8 mouse cellular contexts compared by ENCODE assay signal in genomic region chr14:47276036-47276603, GRCm38 (mm10). TPM values are rescaled to one million over a fixed set of nuclear protein-coding genes. Genes with fewer than 3 reads are reported as not detected.
DNase-seq lines count a peak whose midpoint lies in the region; ATAC-seq and TF ChIP-seq lines count a peak whose summit lies in the region.

No protein-coding gene starts in this region.

- peaks cover 11% of the 10 kb centered on the region for H3K4me1 ChIP-seq in heart, embryonic 12.5 days (replicated peaks)
- peaks cover 0 to 26% of the 10 kb centered on the region in 2 experiments; a peak in 2 of 4 replicates for H3K4me1 ChIP-seq in CH12.LX (ENCODE audit: control insufficient read depth in 1 of 2, insufficient read depth in 2 of 2)
- H3K4me1 ChIP-seq in embryonic fibroblast, embryonic 13.5 days (ENCODE audit: control insufficient read depth, insufficient read depth, low read length) = 0 out of 2 replicates have a peak, but pooled peaks cover 2% of the 10 kb centered on the region
- peaks cover 22% of the 10 kb centered on the region for H3K4me1 ChIP-seq in limb, embryonic 10.5 days
- peaks cover 22% of the 10 kb centered on the region for H3K4me1 ChIP-seq in midbrain, embryonic 15.5 days

- in situ Hi-C loops in CH12.LX (cut with MboI; ENCODE audit: low pct_ligation_motif_present, low pct_unique_long_range_greater_than_20kb, low sequenced_read_pairs) = no loop called here

- peaks cover 22% of the 10 kb centered on the region for H3K36me3 ChIP-seq in heart, embryonic 12.5 days
- peaks cover 18 to 35% of the 10 kb centered on the region in 2 experiments for H3K36me3 ChIP-seq in CH12.LX (replicated peaks in 1 of 2; ENCODE audit: control insufficient read depth in 1 of 2, insufficient read depth in 1 of 2, low read length in 1 of 2)
- H3K36me3 ChIP-seq in limb, embryonic 10.5 days = peaks cover 43% of the 10 kb centered on the region
- H3K36me3 ChIP-seq in midbrain, embryonic 15.5 days (replicated peaks) = peaks cover 3% of the 10 kb centered on the region; the same call in 1 of the 2 replicates

- dilution Hi-C loops in CH12.LX (cut with MboI; ENCODE audit: extremely low pct_ligation_motif_present, extremely low pct_unique_long_range_greater_than_20kb, low sequenced_read_pairs) = no loop called here

- no peak for TF ChIP-seq RAD21 in CH12.LX (IDR thresholded peaks at IDR 0.05; ENCODE audit: low read depth, low read length)

- WGBS in heart, embryonic 12.5 days = 1% methylated on average over 22 of the region's 22 CpGs
- 2% methylated on average over 22 of the region's 22 CpGs for WGBS in limb, embryonic 10.5 days
- WGBS in midbrain, embryonic 15.5 days = 2% methylated on average over 22 of the region's 22 CpGs

- H3K4me3 ChIP-seq in heart, embryonic 12.5 days = peak overlapping the region; percentile 84
- peak overlapping the region; percentile 62 to 89 (median 87) for H3K4me3 ChIP-seq in CH12.LX (replicated peaks in 1 of 3; ENCODE audit: low read depth in 2 of 3, low read length in 2 of 3, poor library complexity in 1 of 3)
- peak overlapping the region; percentile 88 for H3K4me3 ChIP-seq in embryonic fibroblast, embryonic 13.5 days (ENCODE audit: insufficient read depth, low read length)
- H3K4me3 ChIP-seq in limb, embryonic 10.5 days = peak overlapping the region; percentile 95
- peak overlapping the region; percentile 100 for H3K4me3 ChIP-seq in midbrain, embryonic 15.5 days

- peaks cover 59% of the 10 kb centered on the region for H3K79me2 ChIP-seq in CH12.LX (replicated peaks; ENCODE audit: control insufficient read depth, extremely low read depth, insufficient read depth, poor library complexity, severe bottlenecking)

- no peak for DNase-seq in heart, postnatal 4 days
- DNase-seq in CH12.LX (ENCODE audit: extremely low read depth) = peak; percentile 63
- no peak for DNase-seq in limb, embryonic 10.5 days (ENCODE audit: low spot score)
- DNase-seq in ovary, postnatal 10 days (ENCODE audit: low spot score) = no peak
- DNase-seq in kidney, postnatal 25 days = no peak

- H3K27ac ChIP-seq in heart, embryonic 12.5 days (ENCODE audit: poor library complexity, severe bottlenecking) = peak overlapping the region; percentile 97
- peak overlapping the region; percentile 75 for H3K27ac ChIP-seq in CH12.LX (ENCODE audit: insufficient read depth, low read depth)
- H3K27ac ChIP-seq in embryonic fibroblast, embryonic 13.5 days (ENCODE audit: insufficient read depth, low read length) = no peak overlapping the region
- H3K27ac ChIP-seq in limb, embryonic 10.5 days = peak overlapping the region; percentile 98
- peak overlapping the region; percentile 97 for H3K27ac ChIP-seq in midbrain, embryonic 15.5 days

- no peak for ATAC-seq in heart, embryonic 12.5 days (ENCODE audit: insufficient number of reproducible peaks, low FRiP score)
- peak; percentile 48; the same call in 1 of the 2 replicates for ATAC-seq in midbrain, embryonic 15.5 days (replicated peaks)

- H3K4me2 ChIP-seq in heart, embryonic 12.5 days = peak overlapping the region; percentile 80
- peak overlapping the region; percentile 18; the same call in 1 of the 2 replicates for H3K4me2 ChIP-seq in CH12.LX (ENCODE audit: insufficient read depth, low read depth, poor library complexity, severe bottlenecking)
- peak overlapping the region; percentile 53 for H3K4me2 ChIP-seq in midbrain, embryonic 15.5 days

- TF ChIP-seq POLR2A in CH12.LX (IDR thresholded peaks at IDR 0.05; ENCODE audit: low read depth, low read length) = no peak
- no peak for TF ChIP-seq POLR2A in embryonic fibroblast, embryonic 13.5 days (IDR thresholded peaks at IDR 0.05; ENCODE audit: low read depth, low read length)

- no peak for TF ChIP-seq EP300 in CH12.LX (IDR thresholded peaks at IDR 0.05; ENCODE audit: low read length)

- no peaks in the 10 kb centered on the region for H3K9me3 ChIP-seq in heart, embryonic 12.5 days (replicated peaks)
- no peaks in the 10 kb centered on the region for H3K9me3 ChIP-seq in CH12.LX (replicated peaks; ENCODE audit: low read length)
- H3K9me3 ChIP-seq in limb, embryonic 10.5 days (replicated peaks) = no peaks in the 10 kb centered on the region
- H3K9me3 ChIP-seq in midbrain, embryonic 15.5 days = no peaks in the 10 kb centered on the region

- H3K27me3 ChIP-seq in heart, embryonic 12.5 days (replicated peaks) = no peaks in the 10 kb centered on the region
- H3K27me3 ChIP-seq in CH12.LX (replicated peaks) = no peaks in the 10 kb centered on the region
- no peaks in the 10 kb centered on the region for H3K27me3 ChIP-seq in limb, embryonic 10.5 days (ENCODE audit: low read depth, poor library complexity, severe bottlenecking)
- no peaks in the 10 kb centered on the region for H3K27me3 ChIP-seq in midbrain, embryonic 15.5 days (replicated peaks)

- no peak for TF ChIP-seq CTCF in CH12.LX (conservative IDR thresholded peaks at IDR 0.05 in 1 of 2, IDR thresholded peaks at IDR 0.05 in 1 of 2; ENCODE audit: low read depth in 2 of 2, low read length in 2 of 2)
- no peak for TF ChIP-seq CTCF in embryonic fibroblast, embryonic 13.5 days (IDR thresholded peaks at IDR 0.05; ENCODE audit: borderline replicate concordance, insufficient read depth, low read length)

- H3K9ac ChIP-seq in heart, embryonic 12.5 days = peak overlapping the region; percentile 89
- peak overlapping the region; percentile 83 for H3K9ac ChIP-seq in CH12.LX (ENCODE audit: insufficient read depth, low read depth)
- H3K9ac ChIP-seq in midbrain, embryonic 15.5 days = peak overlapping the region; percentile 93

TF ChIP-seq in CH12.LX, 34 proteins besides CTCF, POLR2A, EP300 and RAD21:
- TF ChIP-seq SMC3 (IDR thresholded peaks at IDR 0.05; ENCODE audit: low read depth, low read length) (no peak), MAX (IDR thresholded peaks at IDR 0.05; ENCODE audit: low read length) (no peak; the same call in 1 of the 2 replicates), MYC (IDR thresholded peaks at IDR 0.05; ENCODE audit: low read depth, low read length) (0 out of 2 replicates have a peak, but pooled peaks have one; percentile 5)

RNA-seq across cellular contexts. Expression of gene Wdhd1, which starts 0.5 kb away (rescaled TPM):
- polyA plus RNA-seq in heart, embryonic 12.5 days (2016; fragmentation: Nextera tagmentation; extraction: Ambion mirVana) = 22.9 and 23.1 TPM in 2 replicates
- 10 to 100 TPM; 11.4 to 13.1 TPM for total RNA-seq in heart, postnatal 4 days (2021)
- total RNA-seq in CH12.LX (2012; rRNA removed) (37.1 and 46.3 TPM in 2 replicates), CH12.LX (2014; rRNA removed) (61.4 and 63.2 TPM in 2 replicates)
- 81.0 and 92.8 TPM in 2 replicates for polyA plus RNA-seq in CH12.LX (2012; ENCODE audit: insufficient read length, low read depth)
- polyA plus RNA-seq in embryonic fibroblast, embryonic 13.5 days (2011; ENCODE audit: insufficient read length, low read depth, missing spikeins) = 22.9 and 23.0 TPM in 2 replicates
- 54.7 and 65.4 TPM in 2 replicates for polyA plus RNA-seq in limb, embryonic 10.5 days (2016; fragmentation: Nextera tagmentation; extraction: Ambion mirVana)
- polyA plus RNA-seq in midbrain, embryonic 15.5 days (2015; fragmentation: Nextera tagmentation; extraction: Ambion mirVana) = 17.3 and 18.1 TPM in 2 replicates

RNA-seq across cellular contexts. Expression of gene Socs4, which starts 0.6 kb away (rescaled TPM):
- polyA plus RNA-seq in heart, embryonic 12.5 days (2016; fragmentation: Nextera tagmentation; extraction: Ambion mirVana) = 2.4 and 3.0 TPM in 2 replicates
- 10 to 100 TPM; 17.6 to 18.2 TPM for total RNA-seq in heart, postnatal 4 days (2021)
- total RNA-seq in CH12.LX (2012; rRNA removed) (7.0 and 7.3 TPM in 2 replicates), CH12.LX (2014; rRNA removed) (12.7 and 13.2 TPM in 2 replicates)
- 20.7 and 25.1 TPM in 2 replicates for polyA plus RNA-seq in CH12.LX (2012; ENCODE audit: insufficient read length, low read depth)
- 33.3 and 39.7 TPM in 2 replicates for polyA plus RNA-seq in embryonic fibroblast, embryonic 13.5 days (2011; ENCODE audit: insufficient read length, low read depth, missing spikeins)
- 3.0 and 3.4 TPM in 2 replicates for polyA plus RNA-seq in limb, embryonic 10.5 days (2016; fragmentation: Nextera tagmentation; extraction: Ambion mirVana)
- 2.0 and 2.4 TPM in 2 replicates for polyA plus RNA-seq in midbrain, embryonic 15.5 days (2015; fragmentation: Nextera tagmentation; extraction: Ambion mirVana)

RNA-seq across cellular contexts. Expression of gene Mapk1ip1l, which starts 21.9 kb away (rescaled TPM):
- polyA plus RNA-seq in heart, embryonic 12.5 days (2016; fragmentation: Nextera tagmentation; extraction: Ambion mirVana) = 69.0 and 71.7 TPM in 2 replicates
- 10 to 100 TPM; 68.9 to 73.5 TPM for total RNA-seq in heart, postnatal 4 days (2021)
- 36.6 and 43.0 TPM in 2 replicates for total RNA-seq in CH12.LX (2012; rRNA removed)
- 46.7 and 51.5 TPM in 2 replicates for total RNA-seq in CH12.LX (2014; rRNA removed)
- 66.6 and 80.9 TPM in 2 replicates for polyA plus RNA-seq in CH12.LX (2012; ENCODE audit: insufficient read length, low read depth)
- polyA plus RNA-seq in embryonic fibroblast, embryonic 13.5 days (2011; ENCODE audit: insufficient read length, low read depth, missing spikeins) = 103 and 112 TPM in 2 replicates
- polyA plus RNA-seq in limb, embryonic 10.5 days (2016; fragmentation: Nextera tagmentation; extraction: Ambion mirVana) = 136 and 141 TPM in 2 replicates
- polyA plus RNA-seq in midbrain, embryonic 15.5 days (2015; fragmentation: Nextera tagmentation; extraction: Ambion mirVana) = 47.5 and 49.3 TPM in 2 replicates

Comparison
In these comparisons a context has a peak if more than half of its experiments do, and no peak if none do; other contexts are left out.
1. H3K4me2 ChIP-seq: peak in every context shown above with its lines; median percentile 80 in heart, embryonic 12.5 days; 53 in midbrain, embryonic 15.5 days; 18 in CH12.LX.